Mouse (Mus musculus): ENCODE results near the gene Cs. TPM values are rescaled to one million over a fixed set of nuclear protein-coding genes. Genes with fewer than 3 reads are reported as not detected.

Cs gene
- total RNA-seq, 2 experiments from 2014 or later, result 216 to 218 TPM

GRCm38 (mm10) chr10:128367899-128368401, 30.4 kb downstream of the Cs start:
- TF ChIP-seq CTCF (IDR thresholded peaks at IDR 0.05), result no peak
- Histone ChIP-seq H3K27ac (peak overlapping the region; percentile 87), H3K4me3 (peak overlapping the region; percentile 80)
- DNase-seq (ENCODE audit: extremely low spot score in 1 of 2, low spot score in 2 of 2), result no peak
- intact Hi-C loops (cut with DNase I), result loop anchor here (2.0 kb wide), 2 partner anchors 29 to 41 kb away; no protein-coding TSS in a partner anchor

DNA sequence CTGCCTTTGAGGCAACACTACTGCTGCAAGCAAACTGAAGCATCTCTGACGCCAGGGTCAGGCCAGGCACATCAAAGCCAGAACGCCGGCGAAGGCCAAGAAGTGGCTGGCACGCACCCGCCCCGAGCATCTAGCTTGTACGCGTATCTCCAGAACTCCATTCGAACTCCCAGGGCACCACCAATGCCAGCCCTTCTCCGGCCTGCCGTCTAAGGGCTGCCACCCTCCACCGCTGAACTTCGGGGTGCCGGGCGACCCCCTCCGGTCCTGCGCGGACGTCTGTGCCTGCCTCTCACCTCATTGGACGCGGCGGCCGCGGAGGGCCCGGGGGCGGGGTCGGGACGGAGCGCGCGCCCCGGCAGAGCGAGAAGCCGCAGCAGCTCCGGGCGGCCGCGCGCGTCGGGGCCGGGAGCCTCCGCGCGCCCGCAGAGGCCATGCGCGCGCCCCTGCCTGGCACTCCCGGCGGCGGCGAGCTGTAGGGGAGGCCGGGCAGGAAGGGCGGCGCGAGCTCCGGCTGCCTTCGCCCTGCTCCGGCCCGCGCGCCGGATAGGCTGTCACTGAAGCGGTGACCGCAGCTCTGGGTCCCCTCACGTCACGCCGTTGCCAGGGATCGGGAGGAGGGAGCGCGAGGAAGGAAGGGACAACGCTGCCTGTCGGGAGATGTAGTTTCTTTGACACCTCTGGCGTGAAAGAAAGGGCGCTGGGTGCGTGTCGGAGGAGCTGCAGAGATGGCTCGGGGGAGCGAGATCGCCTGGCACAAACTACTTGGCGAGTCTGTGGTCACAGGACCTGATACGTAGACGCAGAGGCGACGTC, 31.1 kb downstream of the Cs start, which contains the start of gene Coq10a:
Gene Coq10a, minus strand, starts transcription at position 596 of the 816 bp plus-strand sequence.
- peak within 1 kb of the TSS; percentile 80 for H3K4me3 ChIP-seq
- intact Hi-C loops (cut with DNase I), result loop anchor here (2.0 kb wide), 2 partner anchors 30 to 40 kb away; no protein-coding TSS in a partner anchor
- peak; percentile 91 for DNase-seq (ENCODE audit: extremely low spot score in 1 of 2, low spot score in 2 of 2)
- peak within 1 kb of the TSS; percentile 89 for H3K27ac ChIP-seq
- TF ChIP-seq CTCF (IDR thresholded peaks at IDR 0.05), result no peak

DNA sequence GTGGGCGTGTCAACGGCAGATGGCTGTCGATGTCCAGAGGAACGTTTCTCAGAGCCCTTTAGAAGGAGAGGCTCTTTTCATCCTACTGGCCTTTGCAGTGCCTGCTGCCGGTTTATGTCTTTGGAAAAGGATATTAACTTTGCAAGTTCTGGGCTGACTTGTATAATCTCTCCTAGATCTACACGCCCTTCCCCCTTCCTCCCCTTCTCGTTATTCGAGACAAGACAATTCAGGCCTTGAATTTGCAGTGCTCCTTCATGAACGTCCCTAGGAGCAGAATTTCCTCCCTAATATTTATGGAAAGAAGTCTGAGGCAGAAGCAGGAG, 31.6 kb downstream of the Cs start:
- no peak for DNase-seq (ENCODE audit: extremely low spot score in 1 of 2, low spot score in 2 of 2)
- no peak; the same call in 1 of the 2 replicates for TF ChIP-seq CTCF (IDR thresholded peaks at IDR 0.05)
- peak overlapping the region; percentile 80 for H3K4me3 ChIP-seq
- intact Hi-C loops (cut with DNase I), result loop anchor here (2.0 kb wide), 2 partner anchors 30 to 40 kb away; no protein-coding TSS in a partner anchor
- peak overlapping the region; percentile 89 for H3K27ac ChIP-seq

- Histone ChIP-seq H3K4me3 (peak overlapping the region; percentile 80; the same call in 1 of the 2 replicates), H3K27ac (peak overlapping the region; percentile 89)
- no peak for DNase-seq (ENCODE audit: extremely low spot score in 1 of 2, low spot score in 2 of 2)
- intact Hi-C loops (cut with DNase I), result loop anchor here (2.0 kb wide), 2 partner anchors 31 to 39 kb away; no protein-coding TSS in a partner anchor
- no peak for TF ChIP-seq CTCF (IDR thresholded peaks at IDR 0.05)
Measured at GRCm38 (mm10) chr10:128369599-128369998, 32.1 kb downstream of the Cs start.

DNA sequence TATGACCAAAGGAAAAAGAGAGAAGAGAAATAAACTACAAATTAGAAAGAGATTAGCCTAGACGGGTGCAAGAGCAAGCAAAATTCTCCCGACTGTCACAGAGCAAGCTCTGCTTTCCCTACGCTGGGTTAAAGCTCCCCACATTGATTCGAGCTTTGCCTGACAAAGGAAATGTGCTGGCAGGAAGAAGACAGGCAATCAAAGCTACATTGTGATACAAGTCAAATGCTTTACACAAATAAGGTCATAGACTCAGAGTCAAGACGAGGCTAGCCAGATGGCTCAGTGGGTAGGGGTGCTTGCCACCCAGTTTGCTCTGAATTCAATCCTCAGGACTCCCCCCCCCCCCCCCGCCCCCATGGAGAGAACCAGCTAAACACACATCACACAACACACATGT, 32.5 kb downstream of the Cs start:
- no peak for DNase-seq (ENCODE audit: extremely low spot score in 1 of 2, low spot score in 2 of 2)
- intact Hi-C loops (cut with DNase I), result no loop called here
- Histone ChIP-seq H3K4me3 (no peak overlapping the region), H3K27ac (peak overlapping the region; percentile 32; the same call in 1 of the 2 replicates)
- TF ChIP-seq CTCF (IDR thresholded peaks at IDR 0.05), result no peak

- intact Hi-C loops (cut with DNase I), result no loop called here
Measured at GRCm38 (mm10) chr10:128370601-128371000, 33.1 kb downstream of the Cs start.

GRCm38 (mm10) chr10:128372142-128372541, 34.6 kb downstream of the Cs start:
- intact Hi-C loops (cut with DNase I), result no loop called here
- H3K27ac ChIP-seq, result no peak overlapping the region
- TF ChIP-seq CTCF (IDR thresholded peaks at IDR 0.05), result peak; percentile 36
- DNase-seq (ENCODE audit: extremely low spot score in 1 of 2, low spot score in 2 of 2), result no peak
- H3K4me3 ChIP-seq, result no peak overlapping the region

More at GRCm38 (mm10) chr10:128370601-128371000, 33.1 kb downstream of the Cs start:
- no peak for DNase-seq (ENCODE audit: extremely low spot score in 1 of 2, low spot score in 2 of 2)
- H3K4me3 ChIP-seq, result no peak overlapping the region
- H3K27ac ChIP-seq, result no peak overlapping the region
- TF ChIP-seq CTCF (IDR thresholded peaks at IDR 0.05), result no peak

DNA sequence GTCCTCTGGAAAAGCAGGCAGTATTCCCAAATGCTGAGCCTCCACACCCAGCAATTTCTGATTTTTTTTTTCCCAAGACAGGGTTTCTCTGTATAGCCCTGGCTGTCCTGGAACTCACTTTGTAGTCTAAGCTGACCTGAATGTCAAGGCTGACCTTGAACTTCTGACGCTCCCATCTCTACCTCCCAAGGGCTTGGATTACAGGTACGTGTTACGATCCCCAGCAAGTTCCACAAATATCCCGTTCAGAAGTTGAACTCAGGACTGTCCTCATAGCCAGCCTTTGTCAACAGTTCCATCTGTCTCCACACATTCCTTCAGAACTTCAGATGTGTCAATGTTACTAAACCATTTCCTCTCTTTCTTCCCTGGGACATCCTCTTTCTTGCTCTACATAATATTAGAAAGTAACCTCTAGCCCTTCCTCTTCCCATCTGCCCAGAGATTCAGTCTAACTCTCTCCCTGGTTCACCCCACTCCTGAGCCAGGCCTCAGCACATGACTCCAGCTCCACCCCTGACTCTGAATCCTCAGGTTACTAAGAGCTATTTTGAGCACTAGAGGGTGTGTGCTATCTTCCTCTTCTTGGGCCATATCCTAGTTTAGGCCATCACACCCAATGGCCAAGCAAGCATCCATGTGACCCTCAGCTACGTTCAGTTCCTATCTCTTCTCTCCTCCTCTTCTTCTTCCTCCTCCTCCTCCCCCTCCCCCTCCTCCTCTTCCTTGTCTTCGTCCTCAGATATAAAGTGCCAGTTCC, 35.6 kb downstream of the Cs start:
- DNase-seq (ENCODE audit: extremely low spot score in 1 of 2, low spot score in 2 of 2), result no peak
- Histone ChIP-seq H3K4me3 (no peak overlapping the region), H3K27ac (no peak overlapping the region)
- no peak for TF ChIP-seq CTCF (IDR thresholded peaks at IDR 0.05)
- intact Hi-C loops (cut with DNase I), result no loop called here

DNA sequence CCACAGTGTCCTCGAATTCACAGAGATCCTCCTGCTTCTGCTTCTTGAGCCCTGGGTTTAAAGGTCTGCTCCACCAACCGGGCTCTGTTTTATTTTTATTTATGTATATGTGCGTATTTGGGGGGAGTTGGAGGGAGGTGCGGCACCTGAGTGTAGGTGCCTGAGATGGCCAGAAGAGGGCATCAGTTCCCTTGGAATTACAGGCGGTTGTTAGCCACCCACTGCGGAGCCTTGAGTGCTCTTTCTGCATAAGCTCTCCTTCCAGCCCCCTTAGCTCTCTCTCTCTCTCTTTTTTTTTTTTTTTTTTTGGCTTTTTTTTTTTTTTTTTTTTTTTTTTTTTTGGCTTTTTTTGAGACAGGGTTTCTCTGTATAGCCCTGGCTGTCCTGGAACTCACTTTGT, 36.9 kb downstream of the Cs start:
- peak in 1 of 2 experiments; percentile 8 for DNase-seq (ENCODE audit: extremely low spot score in 1 of 2, low spot score in 2 of 2)
- H3K27ac ChIP-seq, result no peak overlapping the region
- TF ChIP-seq CTCF (IDR thresholded peaks at IDR 0.05), result peak; percentile 29
- intact Hi-C loops (cut with DNase I), result no loop called here
- no peak overlapping the region for H3K4me3 ChIP-seq

GRCm38 (mm10) chr10:128376099-128376454, 38.5 kb downstream of the Cs start:
- TF ChIP-seq CTCF (IDR thresholded peaks at IDR 0.05), result no peak
- H3K27ac ChIP-seq, result peak overlapping the region; percentile 96
- no peak for DNase-seq (ENCODE audit: extremely low spot score in 1 of 2, low spot score in 2 of 2)
- intact Hi-C loops (cut with DNase I), result loop anchor here (2.0 kb wide), 1 partner anchor 83 kb away; the partner anchor contains the start of gene Smarcc2
- peak overlapping the region; percentile 75 for H3K4me3 ChIP-seq

DNA sequence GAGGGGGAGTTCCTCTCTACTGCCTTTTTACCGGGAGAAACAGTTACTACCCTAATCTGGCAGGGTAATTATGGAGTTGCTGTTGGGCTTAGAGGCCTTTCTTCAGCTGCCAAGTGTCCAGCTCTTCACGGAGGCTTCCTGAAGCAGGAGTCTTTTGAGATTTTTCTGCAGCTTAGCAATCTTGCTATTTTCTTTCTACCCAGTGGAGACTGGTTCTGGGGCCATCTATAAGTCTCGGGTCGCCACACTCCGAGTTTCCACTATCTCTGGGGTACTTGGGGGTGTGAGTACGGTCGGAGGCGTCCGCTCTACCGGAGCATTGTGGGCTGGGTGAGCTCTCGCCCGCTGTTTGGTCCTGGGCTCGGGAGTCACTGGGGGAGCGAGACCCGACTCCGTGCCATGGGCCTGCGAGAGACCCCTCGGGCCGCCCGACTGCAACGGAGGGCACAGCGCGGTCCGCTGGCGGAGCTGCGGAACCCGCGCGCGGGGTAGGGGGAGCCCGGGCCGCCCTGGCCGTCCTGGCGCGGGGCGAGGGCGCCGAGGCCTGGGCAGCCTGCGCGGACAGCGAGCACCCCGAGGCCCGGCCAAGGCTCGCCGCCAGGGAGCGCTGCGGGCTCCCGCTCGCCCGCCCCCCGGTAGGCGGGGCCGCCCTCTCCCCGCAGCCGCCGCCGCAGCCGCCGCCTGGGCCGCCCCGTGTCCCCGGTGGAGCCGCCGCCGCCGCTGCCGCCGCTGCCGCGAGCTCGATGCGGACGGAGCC, 39.1 kb downstream of the Cs start, which contains the start of gene Ankrd52:
Gene Ankrd52, plus strand, starts transcription at position 661 of the 757 bp plus-strand sequence.
- TF ChIP-seq CTCF (IDR thresholded peaks at IDR 0.05), result peak; percentile 53
- Histone ChIP-seq H3K27ac (peak within 1 kb of the TSS; percentile 96), H3K4me3 (peak within 1 kb of the TSS; percentile 75)
- intact Hi-C loops (cut with DNase I), result loop anchor here (2.0 kb wide), 1 partner anchor 82 kb away; the partner anchor contains the start of gene Smarcc2
- peak; percentile 86 to 90 for DNase-seq (ENCODE audit: extremely low spot score in 1 of 2, low spot score in 2 of 2)
